Mouse (Mus musculus) lung, postnatal 25 days (tissue): ENCODE data around the gene Dab2.

ENCODE experiments used
- DNase-seq: peaks from one replicate; pipeline ENCODE4 v3.0.0; 2022; ENCODE audit warnings: low spot score

Gene Dab2

GRCm38 (mm10) chr15:6325443-6325842 is 25.9 kb downstream of the Dab2 start:
- peak; percentile 20 for DNase-seq

- no peak for DNase-seq
Measured at GRCm38 (mm10) chr15:6326011-6326410, 26.4 kb downstream of the Dab2 start.

GRCm38 (mm10) chr15:6331380-6331779 is 31.8 kb downstream of the Dab2 start:
- no peak for DNase-seq

GRCm38 (mm10) chr15:6334664-6335206 is 35.1 kb downstream of the Dab2 start:
- no peak for DNase-seq

- no peak for DNase-seq
Measured at GRCm38 (mm10) chr15:6339767-6340166, 40.2 kb downstream of the Dab2 start.

GRCm38 (mm10) chr15:6340347-6340746 is 40.8 kb downstream of the Dab2 start:
- DNase-seq: no peak

- peak; percentile 10 for DNase-seq
Measured at GRCm38 (mm10) chr15:6341427-6341826, 41.8 kb downstream of the Dab2 start.

GRCm38 (mm10) chr15:6353901-6354300 is 54.3 kb downstream of the Dab2 start:
- no peak for DNase-seq

- no peak for DNase-seq
Measured at GRCm38 (mm10) chr15:6359859-6360258, 60.3 kb downstream of the Dab2 start.

- DNase-seq: no peak
Measured at GRCm38 (mm10) chr15:6369974-6370373, 70.4 kb downstream of the Dab2 start.

- DNase-seq: no peak
Measured at GRCm38 (mm10) chr15:6371486-6371885, 71.9 kb downstream of the Dab2 start.

- no peak for DNase-seq
Measured at GRCm38 (mm10) chr15:6375016-6375415, 75.4 kb downstream of the Dab2 start.

- no peak for DNase-seq
Measured at GRCm38 (mm10) chr15:6376001-6376400, 76.4 kb downstream of the Dab2 start.

- DNase-seq: no peak
Measured at GRCm38 (mm10) chr15:6376785-6377184, 77.2 kb downstream of the Dab2 start.

- no peak for DNase-seq
Measured at GRCm38 (mm10) chr15:6384027-6384426, 84.4 kb downstream of the Dab2 start.

- no peak for DNase-seq
Measured at GRCm38 (mm10) chr15:6385241-6385640, 85.7 kb downstream of the Dab2 start.

- peak; percentile 83 for DNase-seq
Measured at GRCm38 (mm10) chr15:6386159-6386951, 86.8 kb downstream of the Dab2 start.

- no peak for DNase-seq
Measured at GRCm38 (mm10) chr15:6386961-6387728, 87.6 kb downstream of the Dab2 start.

- no peak for DNase-seq
Measured at GRCm38 (mm10) chr15:6387729-6388070, 88.1 kb downstream of the Dab2 start.

GRCm38 (mm10) chr15:6388146-6388545 is 88.6 kb downstream of the Dab2 start:
- no peak for DNase-seq

- no peak for DNase-seq
Measured at GRCm38 (mm10) chr15:6388631-6389030, 89.0 kb downstream of the Dab2 start.

GRCm38 (mm10) chr15:6390106-6390505 is 90.5 kb downstream of the Dab2 start:
- DNase-seq: no peak

GRCm38 (mm10) chr15:6390657-6391056 is 91.1 kb downstream of the Dab2 start:
- DNase-seq: peak; percentile 50
